Mouse (Mus musculus) left cerebral cortex, adult 2 months (tissue): ENCODE data around the gene Tshz2. TPM values are rescaled to one million over a fixed set of nuclear protein-coding genes. Genes with fewer than 3 reads are reported as not detected.
A peak's percentile ranks its signal among the peaks of the same experiment; 100 is the strongest.
"Not testable (repeated sequence)": the region's sequence is repeated elsewhere in the genome, so short reads cannot be mapped to it uniquely, and the experiment has no call there.

Source experiments
- DNase-seq, 2 experiments: peaks; one replicate each; pipeline ENCODE4 v3.0.0; 2021 to 2022; ENCODE audit warnings: low spot score in 2 of 2, mixed read lengths in 1 of 2; ENCODE audit errors: extremely low spot score in 1 of 2
- H3K27ac ChIP-seq: fragments of 200-600 bp; 2 replicates; pipeline ENCODE4 v1.8.1; 2022
- H3K4me3 ChIP-seq: fragments of 200-600 bp; 2 replicates; pipeline ENCODE4 v1.8.1; 2022
- CTCF ChIP-seq: fragments of 200-600 bp; IDR thresholded peaks from 2 replicates; pipeline ENCODE4 v1.8.1; 2022; ENCODE audit warnings: antibody characterized with exemption, mild to moderate bottlenecking, moderate library complexity
- intact Hi-C: fragments of 180-260 bp; cut with DNase I; formaldehyde crosslinking; loops from one replicate; pipeline ENCODE4 v1.15.1; 2025
- total RNA-seq, 2 experiments: library from RNA; stranded (reverse); gene quantifications; 2 replicates each; pipeline ENCODE4 v1.2.3; 2021

Gene Tshz2
- total RNA-seq, 2 experiments from 2014 or later = 38.2 to 46.1 TPM

DNA sequence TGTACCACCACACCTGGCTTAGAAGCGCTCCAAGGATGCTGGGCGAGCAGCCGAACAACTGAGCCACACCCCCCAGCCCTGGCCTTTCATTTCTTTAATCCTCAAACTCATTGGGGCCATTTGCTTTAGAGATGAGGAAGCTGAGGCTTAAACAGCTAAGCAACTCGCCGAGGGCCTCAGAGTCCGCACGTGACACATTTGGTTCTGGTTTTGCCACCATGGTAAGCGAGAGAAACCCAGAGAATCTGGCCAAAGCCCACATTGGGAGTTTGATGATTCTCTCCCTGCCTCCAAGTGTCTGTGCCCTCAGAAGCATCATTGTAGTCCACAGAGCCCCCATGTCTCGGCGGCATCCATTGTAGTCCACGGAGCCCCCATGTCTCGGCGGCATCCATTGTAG is 205.7 kb downstream of the Tshz2 start:
- H3K27ac ChIP-seq = no peak overlapping the region
- intact Hi-C loops = no loop called here
- no peak overlapping the region for H3K4me3 ChIP-seq
- TF ChIP-seq CTCF = no peak
- no peak for DNase-seq

DNA sequence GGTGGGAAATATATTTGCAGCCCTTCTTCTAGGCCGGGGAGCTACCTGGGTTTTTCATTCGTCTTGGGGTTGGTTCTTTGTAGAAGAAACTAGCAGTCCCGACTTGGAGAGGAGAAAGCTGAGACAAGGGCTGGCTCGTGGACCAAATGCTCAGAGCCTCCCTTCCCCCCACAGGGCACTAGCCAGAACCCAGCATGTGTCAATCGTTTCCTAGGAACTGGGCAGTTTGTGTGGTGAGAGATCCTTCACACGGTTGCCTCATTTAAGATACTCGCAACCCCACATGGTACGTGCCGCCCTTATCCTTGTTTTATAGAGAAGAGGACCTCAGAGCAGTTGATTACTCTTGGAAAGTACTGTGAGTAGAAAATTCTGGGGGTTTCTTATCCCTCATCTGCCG is 208.6 kb downstream of the Tshz2 start:
- no peak for TF ChIP-seq CTCF
- H3K4me3 ChIP-seq = no peak overlapping the region
- H3K27ac ChIP-seq = no peak overlapping the region
- intact Hi-C loops = no loop called here
- DNase-seq = no peak

DNA sequence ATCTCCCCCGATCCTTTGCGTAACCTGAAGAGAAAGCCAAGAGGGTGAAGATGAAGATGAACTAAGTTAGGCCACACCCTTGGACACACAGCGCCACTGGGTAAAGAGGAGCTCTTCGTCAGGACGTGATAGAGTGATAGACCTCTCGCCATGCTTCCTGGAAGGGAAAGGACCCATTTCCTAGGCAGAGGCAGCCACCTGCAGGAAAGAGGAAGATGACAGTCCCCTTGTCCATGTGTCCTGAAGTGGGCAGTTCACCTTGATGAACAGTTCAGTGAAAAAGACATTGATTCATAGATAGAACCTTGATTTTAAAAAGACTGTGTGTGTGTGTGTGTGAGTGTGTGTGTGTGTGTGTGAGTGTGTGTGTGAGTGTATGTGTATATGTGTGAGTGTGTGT is 209.7 kb downstream of the Tshz2 start:
- no peak overlapping the region for H3K4me3 ChIP-seq
- DNase-seq = no peak
- intact Hi-C loops = no loop called here
- H3K27ac ChIP-seq = no peak overlapping the region
- TF ChIP-seq CTCF = no peak; the same call in 1 of the 2 replicates

DNA sequence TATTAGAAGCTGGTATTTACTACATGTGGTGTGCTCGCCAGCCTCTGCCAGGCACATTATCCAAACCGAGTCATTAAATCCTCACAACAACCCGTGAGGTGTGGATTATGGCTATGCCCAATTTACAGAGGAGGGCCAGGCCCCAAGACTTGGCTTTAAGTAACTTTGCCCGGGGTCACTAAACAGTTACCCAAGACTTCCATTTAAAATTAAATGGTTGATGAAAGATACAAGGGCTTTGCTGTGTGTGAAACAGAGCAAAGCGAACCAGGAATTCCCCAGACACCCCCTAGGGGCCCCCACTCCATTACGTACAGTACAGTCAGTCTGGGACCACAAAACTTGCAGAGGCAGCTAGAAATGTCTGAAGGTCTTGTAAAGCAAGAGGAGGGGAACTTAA is 210.7 kb downstream of the Tshz2 start:
- no peak overlapping the region for H3K4me3 ChIP-seq
- H3K27ac ChIP-seq = no peak overlapping the region
- intact Hi-C loops = no loop called here
- TF ChIP-seq CTCF = no peak
- DNase-seq = no peak

DNA sequence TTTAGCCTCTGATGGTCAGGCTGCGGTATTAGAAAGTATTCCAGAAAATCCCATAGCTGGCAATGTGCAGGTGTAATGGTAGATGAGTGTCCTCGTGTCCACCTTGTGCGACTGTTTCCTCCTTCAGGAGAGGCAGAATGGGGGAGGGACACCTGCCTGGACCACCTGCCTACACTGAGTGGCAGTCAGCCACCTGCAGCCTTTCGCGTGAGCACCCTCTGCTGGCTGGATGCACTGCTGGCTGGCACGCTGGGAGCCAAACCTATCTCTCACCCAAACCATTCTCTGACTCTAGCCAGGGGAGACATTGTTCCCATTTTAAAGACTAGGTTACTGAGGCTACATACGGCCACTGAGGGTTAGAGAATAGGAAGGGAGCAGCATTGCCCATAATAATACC is 216.3 kb downstream of the Tshz2 start:
- TF ChIP-seq CTCF = peak; percentile 72
- intact Hi-C loops = loop anchor here (1.0 to 2.0 kb wide), 2 partner anchors 788 to 859 kb away; no protein-coding TSS in a partner anchor
- H3K4me3 ChIP-seq = no peak overlapping the region
- peak; percentile 47 to 50 for DNase-seq
- no peak overlapping the region for H3K27ac ChIP-seq

DNA sequence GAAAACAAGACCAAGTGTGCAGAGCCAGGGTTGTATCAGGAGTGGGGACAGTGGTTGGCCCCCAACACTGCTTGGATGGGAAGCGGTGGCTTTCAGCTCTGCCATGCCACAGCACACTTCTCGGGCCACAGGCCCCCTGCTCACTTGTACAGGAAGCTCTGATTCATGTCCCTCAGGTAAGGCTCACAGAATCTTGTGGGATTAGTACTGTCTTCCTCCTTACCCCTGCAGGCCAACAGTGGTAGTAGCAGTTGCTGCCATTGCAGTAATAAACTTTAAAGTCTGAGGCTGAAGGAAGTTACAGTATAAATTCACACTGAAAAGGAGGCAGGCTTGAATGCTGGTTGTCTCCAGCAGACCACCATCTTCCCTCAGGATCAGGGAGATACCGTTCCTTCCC is 216.7 kb downstream of the Tshz2 start:
- TF ChIP-seq CTCF = no peak
- no peak overlapping the region for H3K4me3 ChIP-seq
- no peak for DNase-seq
- H3K27ac ChIP-seq = no peak overlapping the region
- intact Hi-C loops = loop anchor here (1.0 to 2.0 kb wide), 2 partner anchors 789 to 859 kb away; no protein-coding TSS in a partner anchor

DNA sequence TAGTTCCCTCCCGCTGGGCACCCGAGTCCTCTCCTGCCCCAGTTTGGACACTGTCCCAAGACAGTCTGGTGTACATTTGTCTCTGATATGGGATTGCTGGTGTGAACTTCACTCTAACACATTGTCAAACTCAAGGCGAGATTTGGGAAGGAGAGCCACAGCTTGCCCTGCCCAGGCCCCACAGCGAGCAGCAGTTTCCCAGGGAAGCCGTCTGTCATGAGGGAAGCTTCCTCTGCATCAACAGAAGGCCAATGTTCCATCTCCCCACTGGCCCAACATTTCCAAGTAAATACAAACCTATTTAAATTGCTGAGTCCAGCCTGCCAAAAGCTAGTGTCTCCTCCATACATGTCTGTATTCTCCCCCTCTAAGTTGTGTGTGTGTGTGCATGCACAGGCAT is 218.8 kb downstream of the Tshz2 start:
- no peak for DNase-seq
- TF ChIP-seq CTCF = no peak
- intact Hi-C loops = no loop called here
- no peak overlapping the region for H3K4me3 ChIP-seq
- no peak overlapping the region for H3K27ac ChIP-seq

DNA sequence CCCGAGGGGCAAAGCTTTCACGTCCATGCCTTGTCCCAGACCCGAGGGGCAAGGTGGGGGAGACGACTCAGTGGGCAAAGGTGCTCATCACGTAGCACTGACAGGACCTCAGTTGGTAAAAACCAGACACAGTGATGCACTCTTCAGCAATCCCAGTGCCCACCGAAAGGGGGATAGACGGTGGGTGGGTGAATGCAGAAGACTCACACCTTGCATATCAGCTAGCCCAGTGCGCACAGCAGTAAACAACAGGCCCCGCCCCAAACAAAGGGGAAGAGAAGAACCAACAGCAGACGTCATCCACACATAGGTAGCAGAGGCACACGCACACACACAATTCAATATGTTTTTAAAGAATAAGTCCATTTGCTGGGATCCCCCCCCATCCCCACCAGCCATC is 221.7 kb downstream of the Tshz2 start:
- Histone ChIP-seq H3K4me3 (no peak overlapping the region), H3K27ac (no peak overlapping the region)
- no peak for DNase-seq
- TF ChIP-seq CTCF = no peak
- intact Hi-C loops = no loop called here

DNA sequence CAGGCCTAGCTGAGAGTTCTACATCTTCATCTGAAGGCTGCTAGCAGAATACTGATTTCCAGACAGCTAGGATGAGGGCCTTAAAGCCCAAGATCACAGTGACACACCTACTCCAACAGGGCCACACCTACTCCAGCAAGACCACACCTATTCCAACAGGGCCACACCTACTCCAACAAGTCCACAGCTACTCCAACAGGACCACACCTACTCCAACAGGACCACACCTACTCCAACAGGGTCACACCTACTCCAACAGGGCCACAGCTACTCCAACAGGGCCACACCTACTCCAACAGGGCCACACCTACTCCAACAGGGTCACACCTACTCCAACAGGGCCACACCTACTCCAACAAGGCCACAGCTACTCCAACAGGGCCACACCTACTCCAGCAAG is 224.2 kb downstream of the Tshz2 start:
- H3K4me3 ChIP-seq, intact Hi-C loops, H3K27ac ChIP-seq, DNase-seq: not testable (repeated sequence)

DNA sequence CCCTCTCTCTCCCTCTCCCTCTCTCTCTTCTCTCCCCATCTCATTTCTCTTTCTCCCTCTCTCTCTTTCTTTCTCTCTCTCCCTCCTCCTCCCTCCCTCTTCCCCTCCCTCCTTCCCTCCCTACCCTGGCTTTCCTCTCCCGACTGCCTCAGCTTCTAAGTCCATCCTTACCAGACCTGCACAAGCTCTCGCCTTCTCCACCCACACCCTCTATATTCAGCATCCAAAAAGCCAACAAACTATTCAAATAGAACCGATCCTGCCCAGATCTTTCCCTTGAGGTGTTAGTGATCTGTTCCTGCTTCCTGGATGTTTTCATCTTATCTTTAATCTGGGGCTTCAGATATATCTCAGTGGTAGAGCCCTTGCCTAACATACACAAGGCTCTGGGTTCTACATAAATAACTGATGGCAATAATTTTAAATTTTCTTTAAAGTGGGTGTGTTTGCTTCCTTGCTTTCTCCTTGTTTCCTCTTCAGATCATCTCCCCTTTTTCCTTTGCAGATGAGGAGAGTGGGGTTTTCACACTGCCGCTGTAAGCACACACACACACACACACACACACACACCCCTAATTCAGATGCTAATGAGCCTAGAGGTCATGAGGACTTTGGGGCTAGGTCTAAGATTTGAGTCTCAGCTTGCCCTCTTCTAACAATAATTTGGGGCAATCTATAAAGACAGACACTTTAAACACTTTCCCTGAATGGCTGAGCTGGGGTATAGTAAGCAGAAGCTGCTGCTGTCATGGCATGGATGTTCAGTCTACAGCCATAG is 226.5 kb downstream of the Tshz2 start:
- no peak overlapping the region for H3K4me3 ChIP-seq
- TF ChIP-seq CTCF = no peak
- intact Hi-C loops = no loop called here
- no peak overlapping the region for H3K27ac ChIP-seq
- no peak for DNase-seq

DNA sequence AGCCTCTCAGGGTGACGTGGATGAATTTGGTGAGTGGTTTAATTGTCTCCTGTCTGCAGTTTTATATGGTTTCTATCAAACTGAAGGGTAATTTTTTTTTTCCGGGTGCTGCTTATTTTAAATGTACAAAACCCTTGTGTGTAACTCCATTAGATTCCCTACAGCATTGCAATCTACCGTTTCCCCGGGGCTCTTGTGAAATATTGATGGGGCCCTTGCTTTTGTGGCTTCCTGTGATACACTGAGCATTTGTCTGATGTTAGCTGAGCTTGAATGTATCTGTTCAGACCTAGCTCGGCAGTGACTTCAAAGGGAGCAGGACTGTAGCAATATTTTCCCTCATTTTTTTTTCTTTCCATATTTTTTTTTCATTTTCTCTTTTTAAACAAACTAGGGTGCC is 228.1 kb downstream of the Tshz2 start:
- no peak for TF ChIP-seq CTCF
- no peak for DNase-seq
- intact Hi-C loops = no loop called here
- Histone ChIP-seq H3K27ac (no peak overlapping the region), H3K4me3 (no peak overlapping the region)

DNA sequence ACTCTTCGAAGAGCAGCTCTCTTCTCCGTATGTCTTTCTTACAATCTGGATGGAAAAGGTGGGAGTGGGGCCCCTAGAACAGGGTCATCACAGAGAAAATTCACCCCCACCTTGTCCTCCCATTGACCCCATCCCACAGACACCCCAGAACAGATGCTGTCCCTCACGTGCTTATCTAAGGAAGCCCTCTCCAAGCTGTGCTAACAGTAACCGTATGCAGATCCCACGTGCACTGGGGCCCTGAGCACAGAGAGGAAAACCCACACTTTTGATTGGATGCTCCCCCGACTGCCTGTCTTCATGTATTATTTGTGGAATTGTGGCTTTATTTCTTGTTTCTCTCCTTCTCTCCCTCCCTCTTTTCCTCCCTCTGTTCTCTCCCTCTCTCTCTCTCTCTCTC is 229.9 kb downstream of the Tshz2 start:
- intact Hi-C loops = no loop called here
- no peak for DNase-seq
- H3K27ac ChIP-seq = no peak overlapping the region
- no peak for TF ChIP-seq CTCF
- no peak overlapping the region for H3K4me3 ChIP-seq

DNA sequence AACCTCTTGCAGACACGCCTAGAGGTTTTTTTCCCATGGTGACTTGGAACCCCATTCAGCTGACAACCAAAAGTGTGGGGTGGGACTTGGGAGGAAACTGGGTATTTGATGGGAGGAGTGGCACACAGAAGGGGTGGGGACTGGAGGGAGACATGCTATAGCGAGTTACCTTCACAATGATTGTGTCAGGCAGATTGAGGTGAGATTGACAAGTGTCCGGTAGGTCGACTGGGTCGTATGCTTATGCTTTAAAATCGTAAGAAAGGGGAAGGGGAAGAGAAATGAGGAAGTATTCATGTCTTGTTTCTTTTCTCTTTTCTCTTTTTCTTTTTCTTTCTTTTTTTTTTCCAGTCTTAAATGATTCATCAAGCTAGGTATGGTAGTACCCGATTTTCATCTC is 236.7 kb downstream of the Tshz2 start:
- Histone ChIP-seq H3K4me3 (no peak overlapping the region), H3K27ac (no peak overlapping the region)
- intact Hi-C loops = no loop called here
- no peak for DNase-seq
- no peak for TF ChIP-seq CTCF
